Mouse (Mus musculus) thymus, postnatal 4 days (tissue): ENCODE measurements at regions not wholly inside any gene's neighbourhood (a gene's known extent, or its start where the extent isn't known, plus 50 kb on each side); places are given as distances from the start of the nearest gene placed in this dataset.

Experiments
- DNase-seq: peaks from one replicate; pipeline ENCODE4 v3.0.0; 2021

- no peak for DNase-seq
Observed at GRCm38 (mm10) chr13:111030111-111030510, 224.7 kb upstream of the Actbl2 start.

- DNase-seq, result no peak
Observed at GRCm38 (mm10) chr13:111031633-111032032, 223.2 kb upstream of the Actbl2 start.

GRCm38 (mm10) chr13:111043637-111044036 lies 211.2 kb upstream of the Actbl2 start:
- no peak for DNase-seq

- DNase-seq, result no peak
Observed at GRCm38 (mm10) chr13:111044328-111045002, 210.3 kb upstream of the Actbl2 start.

GRCm38 (mm10) chr13:111050097-111050496 lies 204.7 kb upstream of the Actbl2 start:
- no peak for DNase-seq

- DNase-seq, result no peak
Observed at GRCm38 (mm10) chr13:111055817-111056216, 199.0 kb upstream of the Actbl2 start.

- no peak for DNase-seq
Observed at GRCm38 (mm10) chr13:111087753-111088152, 167.1 kb upstream of the Actbl2 start.

- DNase-seq, result no peak
Observed at GRCm38 (mm10) chr13:111096071-111096470, 158.7 kb upstream of the Actbl2 start.

- DNase-seq, result no peak
Observed at GRCm38 (mm10) chr13:111097336-111097735, 157.5 kb upstream of the Actbl2 start.

- DNase-seq, result no peak
Observed at GRCm38 (mm10) chr13:111098738-111099137, 156.1 kb upstream of the Actbl2 start.

GRCm38 (mm10) chr13:111099252-111099651 lies 155.6 kb upstream of the Actbl2 start:
- no peak for DNase-seq

- DNase-seq, result no peak
Observed at GRCm38 (mm10) chr13:111100448-111100847, 154.4 kb upstream of the Actbl2 start.

GRCm38 (mm10) chr13:111104567-111105219 lies 150.1 kb upstream of the Actbl2 start:
- DNase-seq, result no peak

GRCm38 (mm10) chr13:111131108-111131507 lies 123.7 kb upstream of the Actbl2 start:
- DNase-seq, result no peak

GRCm38 (mm10) chr13:111136392-111136791 lies 118.4 kb upstream of the Actbl2 start:
- no peak for DNase-seq

- DNase-seq, result no peak
Observed at GRCm38 (mm10) chr13:111142757-111143420, 111.9 kb upstream of the Actbl2 start.

GRCm38 (mm10) chr13:111144721-111145120 lies 110.1 kb upstream of the Actbl2 start:
- no peak for DNase-seq

GRCm38 (mm10) chr13:111157921-111158638 lies 96.7 kb upstream of the Actbl2 start:
- DNase-seq, result no peak

- DNase-seq, result no peak
Observed at GRCm38 (mm10) chr13:111159498-111159897, 95.3 kb upstream of the Actbl2 start.

- DNase-seq, result no peak
Observed at GRCm38 (mm10) chr13:111165538-111165937, 89.3 kb upstream of the Actbl2 start.

GRCm38 (mm10) chr13:111170269-111171165 lies 84.3 kb upstream of the Actbl2 start:
- no peak for DNase-seq

- DNase-seq, result no peak
Observed at GRCm38 (mm10) chr13:111179186-111179585, 75.6 kb upstream of the Actbl2 start.
